Mouse (Mus musculus): Measurements from ENCODE around the gene Pla2g4e. TPM values are rescaled to one million over a fixed set of nuclear protein-coding genes. Genes with fewer than 3 reads are reported as not detected.

The Pla2g4e gene
- polyA plus RNA-seq, 1 experiment from 2014 or later = not detected

GRCm38 (mm10) chr2:120125461-120125860 lies 119.7 kb downstream of the Pla2g4e start:
- WGBS = 92% methylated on average over 1 of the region's 1 CpGs
- Histone ChIP-seq H3K9ac (no peak overlapping the region), H3K4me1 (ENCODE audit: insufficient read depth) (peaks cover 17% of the 10 kb centered on the region), H3K27ac (ENCODE audit: low read depth) (no peak overlapping the region), H3K36me3 (ENCODE audit: insufficient read depth) (peaks cover 8% of the 10 kb centered on the region; the same call in 1 of the 2 replicates), H3K27me3 (ENCODE audit: insufficient read depth, low read length) (no peaks in the 10 kb centered on the region), H3K4me2 (no peak overlapping the region), H3K9me3 (ENCODE audit: low read depth, low read length) (no peaks in the 10 kb centered on the region), H3K4me3 (ENCODE audit: low read depth, low read length) (no peak overlapping the region)
- DNase-seq (no peak), ATAC-seq (ENCODE audit: insufficient read depth) (no peak)
- no peak for TF ChIP-seq CTCF (IDR thresholded peaks at IDR 0.05; ENCODE audit: low read depth)

GRCm38 (mm10) chr2:120124946-120125345 lies 120.2 kb downstream of the Pla2g4e start:
- H3K36me3 ChIP-seq (ENCODE audit: insufficient read depth) = peaks cover 8% of the 10 kb centered on the region; the same call in 1 of the 2 replicates
- H3K4me1 ChIP-seq (ENCODE audit: insufficient read depth) = peaks cover 17% of the 10 kb centered on the region
- no peak overlapping the region for H3K27ac ChIP-seq (ENCODE audit: low read depth)
- peak; percentile 33; the same call in 1 of the 2 replicates for ATAC-seq (ENCODE audit: insufficient read depth)
- H3K4me3 ChIP-seq (ENCODE audit: low read depth, low read length) = no peak overlapping the region
- WGBS = 55% methylated on average over 2 of the region's 2 CpGs
- H3K9ac ChIP-seq = no peak overlapping the region
- peak; percentile 51 for DNase-seq
- no peak for TF ChIP-seq CTCF (IDR thresholded peaks at IDR 0.05; ENCODE audit: low read depth)
- no peak overlapping the region for H3K4me2 ChIP-seq
- H3K27me3 ChIP-seq (ENCODE audit: insufficient read depth, low read length) = no peaks in the 10 kb centered on the region
- no peaks in the 10 kb centered on the region for H3K9me3 ChIP-seq (ENCODE audit: low read depth, low read length)

GRCm38 (mm10) chr2:120124096-120124495 lies 121.0 kb downstream of the Pla2g4e start:
- H3K4me2 ChIP-seq = no peak overlapping the region
- no peaks in the 10 kb centered on the region for H3K27me3 ChIP-seq (ENCODE audit: insufficient read depth, low read length)
- ATAC-seq (ENCODE audit: insufficient read depth) (no peak), DNase-seq (no peak)
- no peak overlapping the region for H3K27ac ChIP-seq (ENCODE audit: low read depth)
- no peak overlapping the region for H3K9ac ChIP-seq
- H3K4me1 ChIP-seq (ENCODE audit: insufficient read depth) = peaks cover 17% of the 10 kb centered on the region
- no peaks in the 10 kb centered on the region for H3K9me3 ChIP-seq (ENCODE audit: low read depth, low read length)
- H3K36me3 ChIP-seq (ENCODE audit: insufficient read depth) = peaks cover 8% of the 10 kb centered on the region; the same call in 1 of the 2 replicates
- TF ChIP-seq CTCF (IDR thresholded peaks at IDR 0.05; ENCODE audit: low read depth) = no peak
- WGBS = 42% methylated on average over 1 of the region's 1 CpGs
- no peak overlapping the region for H3K4me3 ChIP-seq (ENCODE audit: low read depth, low read length)

GRCm38 (mm10) chr2:120122983-120123382 lies 122.2 kb downstream of the Pla2g4e start:
- no peaks in the 10 kb centered on the region for H3K27me3 ChIP-seq (ENCODE audit: insufficient read depth, low read length)
- H3K4me3 ChIP-seq (ENCODE audit: low read depth, low read length) = no peak overlapping the region
- ATAC-seq (ENCODE audit: insufficient read depth) (no peak), DNase-seq (no peak)
- peaks cover 11% of the 10 kb centered on the region for H3K4me1 ChIP-seq (ENCODE audit: insufficient read depth)
- peaks cover 8% of the 10 kb centered on the region; the same call in 1 of the 2 replicates for H3K36me3 ChIP-seq (ENCODE audit: insufficient read depth)
- WGBS = 61% methylated on average over 6 of the region's 6 CpGs
- no peak overlapping the region for H3K9ac ChIP-seq
- no peak overlapping the region for H3K4me2 ChIP-seq
- no peaks in the 10 kb centered on the region for H3K9me3 ChIP-seq (ENCODE audit: low read depth, low read length)
- H3K27ac ChIP-seq (ENCODE audit: low read depth) = no peak overlapping the region
- TF ChIP-seq CTCF (IDR thresholded peaks at IDR 0.05; ENCODE audit: low read depth) = no peak

- no peak overlapping the region for H3K4me2 ChIP-seq
- no peak for TF ChIP-seq CTCF (IDR thresholded peaks at IDR 0.05; ENCODE audit: low read depth)
- 62% methylated on average over 6 of the region's 6 CpGs for WGBS
- ATAC-seq (ENCODE audit: insufficient read depth) = no peak
- H3K9ac ChIP-seq = no peak overlapping the region
- no peaks in the 10 kb centered on the region for H3K36me3 ChIP-seq (ENCODE audit: insufficient read depth)
- DNase-seq = no peak
- H3K27me3 ChIP-seq (ENCODE audit: insufficient read depth, low read length) = no peaks in the 10 kb centered on the region
- no peak overlapping the region for H3K27ac ChIP-seq (ENCODE audit: low read depth)
- H3K4me3 ChIP-seq (ENCODE audit: low read depth, low read length) = no peak overlapping the region
- H3K9me3 ChIP-seq (ENCODE audit: low read depth, low read length) = no peaks in the 10 kb centered on the region
- H3K4me1 ChIP-seq (ENCODE audit: insufficient read depth) = peaks cover 5% of the 10 kb centered on the region
Measured at GRCm38 (mm10) chr2:120117346-120117745, 127.8 kb downstream of the Pla2g4e start.

Other genes with a start within 250 kb of the Pla2g4e start
- 19.9 and 21.8 TPM in 2 replicates for gene Jmjd7, start 217.9 kb downstream of the Pla2g4e start, polyA plus RNA-seq (2014; fragmentation: Nextera tagmentation; extraction: Ambion mirVana)
- gene Gm28042, start 217.8 kb downstream of the Pla2g4e start, polyA plus RNA-seq (2014; fragmentation: Nextera tagmentation; extraction: Ambion mirVana) = 2.2 and 3.3 TPM in 2 replicates
- 1.2 and 1.5 TPM in 2 replicates for gene Pla2g4b, start 211.9 kb downstream of the Pla2g4e start, polyA plus RNA-seq (2014; fragmentation: Nextera tagmentation; extraction: Ambion mirVana)
- gene Ehd4, start 90.7 kb downstream of the Pla2g4e start, polyA plus RNA-seq (2014; fragmentation: Nextera tagmentation; extraction: Ambion mirVana) = 60.7 and 62.9 TPM in 2 replicates
- gene Pla2g4d, start 43.9 kb upstream of the Pla2g4e start, polyA plus RNA-seq (2014; fragmentation: Nextera tagmentation; extraction: Ambion mirVana) = not detected in 2 replicates
- 0.11 and 0.12 TPM in 2 replicates for gene Pla2g4f, start 68.8 kb upstream of the Pla2g4e start, polyA plus RNA-seq (2014; fragmentation: Nextera tagmentation; extraction: Ambion mirVana)
- gene Vps39, start 107.8 kb upstream of the Pla2g4e start, polyA plus RNA-seq (2014; fragmentation: Nextera tagmentation; extraction: Ambion mirVana) = 21.9 and 22.4 TPM in 2 replicates
- gene Ganc, start 158.6 kb upstream of the Pla2g4e start, polyA plus RNA-seq (2014; fragmentation: Nextera tagmentation; extraction: Ambion mirVana) = 7.2 and 8.5 TPM in 2 replicates
- gene Tmem87a, start 158.8 kb upstream of the Pla2g4e start, polyA plus RNA-seq (2014; fragmentation: Nextera tagmentation; extraction: Ambion mirVana) = 12.4 and 14.2 TPM in 2 replicates
- 0.33 and 0.95 TPM in 2 replicates for gene Capn3, start 210.7 kb upstream of the Pla2g4e start, polyA plus RNA-seq (2014; fragmentation: Nextera tagmentation; extraction: Ambion mirVana)

All from lung, embryonic 14.5 days (tissue).